Mouse (Mus musculus): Measurements from ENCODE around the gene Gm5615. TPM values are rescaled to one million over a fixed set of nuclear protein-coding genes. Genes with fewer than 3 reads are reported as not detected.

The Gm5615 gene
- not detected in 2 replicates for polyA plus RNA-seq (2015; fragmentation: Nextera tagmentation; extraction: Ambion mirVana)

DNA sequence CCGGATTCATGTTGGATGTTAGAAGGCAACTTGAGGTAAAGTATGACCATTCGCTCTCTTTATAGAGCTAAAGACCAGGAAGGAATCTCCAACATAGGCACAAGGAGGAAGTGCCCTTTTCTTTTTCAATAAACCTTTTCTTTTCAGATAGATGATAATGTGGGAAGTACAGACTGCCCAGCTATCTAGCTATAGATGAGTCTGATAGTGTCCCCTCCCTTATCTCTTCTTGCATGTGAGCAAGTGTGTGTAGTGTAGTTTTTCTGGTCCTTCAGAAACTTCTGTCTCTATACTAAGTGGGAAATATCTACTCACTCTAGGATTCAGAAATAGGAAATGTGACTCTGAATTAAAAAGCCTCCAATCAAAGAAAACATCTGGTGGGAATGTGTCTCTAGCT, at the start of gene Gm5615:
Gm5615 (minus strand) TSS at position 101 of the 400 bp plus-strand sequence.

DNA sequence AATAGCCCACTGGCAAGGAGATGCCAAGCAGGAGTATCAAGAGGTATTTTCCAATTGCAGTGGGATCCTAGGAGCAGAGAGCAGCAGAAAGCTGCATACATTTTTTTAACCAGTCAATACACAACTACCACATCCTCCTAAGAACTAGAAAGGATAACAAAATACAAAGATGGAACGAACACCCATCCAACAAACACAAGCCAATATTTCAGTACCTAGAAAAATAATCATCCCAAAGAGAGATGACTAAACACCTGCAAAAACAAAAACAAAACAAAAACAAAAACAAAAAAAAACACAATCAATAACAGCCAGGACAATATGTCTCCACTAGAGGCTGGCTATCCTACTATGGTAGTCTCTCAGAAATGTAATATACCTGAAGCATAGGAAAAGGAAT, 40.8 kb upstream of the Gm5615 start, which contains the start of gene Gm17689:
Gm17689 (minus strand) TSS at position 101 of the 400 bp plus-strand sequence.

Other genes starting within 250 kb of the Gm5615 start
- gene Gm7257, start 110.1 kb downstream of the Gm5615 start, polyA plus RNA-seq (2015; fragmentation: Nextera tagmentation; extraction: Ambion mirVana), result not detected in 2 replicates
- not detected in 2 replicates for gene Gm9513, start 66.3 kb downstream of the Gm5615 start, polyA plus RNA-seq (2015; fragmentation: Nextera tagmentation; extraction: Ambion mirVana)
- not detected in 2 replicates for gene Gm17689, start 40.7 kb upstream of the Gm5615 start, polyA plus RNA-seq (2015; fragmentation: Nextera tagmentation; extraction: Ambion mirVana)
- gene A630095E13Rik, start 101.4 kb upstream of the Gm5615 start, polyA plus RNA-seq (2015; fragmentation: Nextera tagmentation; extraction: Ambion mirVana), result not detected in 2 replicates
- not detected in 2 replicates for gene Acrv1, start 151.3 kb upstream of the Gm5615 start, polyA plus RNA-seq (2015; fragmentation: Nextera tagmentation; extraction: Ambion mirVana)
- gene Chek1, start 185.1 kb upstream of the Gm5615 start, polyA plus RNA-seq (2015; fragmentation: Nextera tagmentation; extraction: Ambion mirVana), result 4.4 and 6.0 TPM in 2 replicates
- 73.6 and 93.3 TPM in 2 replicates for gene Stt3a, start 225.7 kb upstream of the Gm5615 start, polyA plus RNA-seq (2015; fragmentation: Nextera tagmentation; extraction: Ambion mirVana)

Data from skeletal muscle tissue, postnatal 0 days (tissue).